Mouse (Mus musculus): ENCODE data around the gene Arf6. TPM values are rescaled to one million over a fixed set of nuclear protein-coding genes. Genes with fewer than 3 reads are reported as not detected.

Gene Arf6
- polyA plus RNA-seq, 1 experiment from 2014 or later: 21.8 TPM

- Histone ChIP-seq H3K9ac (ENCODE audit: low read depth, low read length) (no peak overlapping the region), H3K36me3 (ENCODE audit: control insufficient read depth, insufficient read depth) (no peaks in the 10 kb centered on the region), H3K27me3 (ENCODE audit: control insufficient read depth, insufficient read depth, low read depth, low read length) (no peaks in the 10 kb centered on the region), H3K9me3 (replicated peaks; ENCODE audit: control insufficient read depth, low read length) (no peaks in the 10 kb centered on the region), H3K4me2 (ENCODE audit: low read depth, low read length) (no peak overlapping the region), H3K27ac (ENCODE audit: low read length) (no peak overlapping the region), H3K4me1 (ENCODE audit: control insufficient read depth, low read depth, low read length) (no peaks in the 10 kb centered on the region), H3K4me3 (ENCODE audit: low read depth, low read length) (no peak overlapping the region)
- no peak for ATAC-seq (ENCODE audit: low read depth)
- 69% methylated on average over 6 of the region's 6 CpGs for WGBS (ENCODE audit: insufficient replicate concordance)
Observed at GRCm38 (mm10) chr12:69394456-69394855, 22.5 kb downstream of the Arf6 start.

DNA sequence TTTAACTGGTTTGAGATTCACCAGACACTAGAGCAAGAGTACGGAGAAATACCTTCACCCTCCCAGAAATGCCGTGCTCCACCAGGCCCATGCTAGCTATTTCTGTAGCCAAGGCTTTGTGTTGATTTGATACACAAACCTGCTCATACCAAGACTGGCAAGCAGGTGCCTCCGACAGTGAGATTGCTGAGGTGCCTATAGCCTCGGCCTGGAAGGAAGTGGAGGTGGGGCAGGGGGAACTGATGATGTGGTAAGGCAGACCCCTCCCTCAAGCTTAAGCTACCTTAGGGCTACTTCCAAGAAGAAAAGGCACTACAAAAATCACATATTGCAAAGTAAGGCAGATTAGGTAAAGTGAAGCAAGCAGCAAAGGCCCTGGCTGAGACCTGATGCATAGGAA, 28.4 kb downstream of the Arf6 start:
- ATAC-seq (ENCODE audit: low read depth): no peak
- WGBS (ENCODE audit: insufficient replicate concordance): 58% methylated on average over 4 of the region's 4 CpGs
- no peak overlapping the region for H3K4me3 ChIP-seq (ENCODE audit: low read depth, low read length)
- H3K27ac ChIP-seq (ENCODE audit: low read length): no peak overlapping the region
- no peaks in the 10 kb centered on the region for H3K27me3 ChIP-seq (ENCODE audit: control insufficient read depth, insufficient read depth, low read depth, low read length)
- no peaks in the 10 kb centered on the region for H3K9me3 ChIP-seq (replicated peaks; ENCODE audit: control insufficient read depth, low read length)
- no peak overlapping the region for H3K4me2 ChIP-seq (ENCODE audit: low read depth, low read length)
- H3K36me3 ChIP-seq (ENCODE audit: control insufficient read depth, insufficient read depth): no peaks in the 10 kb centered on the region; the same call in 1 of the 2 replicates
- H3K9ac ChIP-seq (ENCODE audit: low read depth, low read length): no peak overlapping the region
- H3K4me1 ChIP-seq (ENCODE audit: control insufficient read depth, low read depth, low read length): no peaks in the 10 kb centered on the region

- H3K4me3 ChIP-seq (ENCODE audit: low read depth, low read length): no peak overlapping the region
- no peak overlapping the region for H3K9ac ChIP-seq (ENCODE audit: low read depth, low read length)
- H3K36me3 ChIP-seq (ENCODE audit: control insufficient read depth, insufficient read depth): no peaks in the 10 kb centered on the region; the same call in 1 of the 2 replicates
- WGBS (ENCODE audit: insufficient replicate concordance): 21% methylated on average over 2 of the region's 2 CpGs
- H3K9me3 ChIP-seq (replicated peaks; ENCODE audit: control insufficient read depth, low read length): no peaks in the 10 kb centered on the region
- no peak for ATAC-seq (ENCODE audit: low read depth)
- H3K27me3 ChIP-seq (ENCODE audit: control insufficient read depth, insufficient read depth, low read depth, low read length): no peaks in the 10 kb centered on the region
- H3K4me1 ChIP-seq (ENCODE audit: control insufficient read depth, low read depth, low read length): no peaks in the 10 kb centered on the region
- H3K4me2 ChIP-seq (ENCODE audit: low read depth, low read length): no peak overlapping the region
- no peak overlapping the region for H3K27ac ChIP-seq (ENCODE audit: low read length)
Observed at GRCm38 (mm10) chr12:69400871-69401286, 28.9 kb downstream of the Arf6 start.

GRCm38 (mm10) chr12:69402100-69402499, 30.1 kb downstream of the Arf6 start:
- Histone ChIP-seq H3K36me3 (ENCODE audit: control insufficient read depth, insufficient read depth) (no peaks in the 10 kb centered on the region; the same call in 1 of the 2 replicates), H3K27me3 (ENCODE audit: control insufficient read depth, insufficient read depth, low read depth, low read length) (no peaks in the 10 kb centered on the region), H3K9me3 (replicated peaks; ENCODE audit: control insufficient read depth, low read length) (no peaks in the 10 kb centered on the region), H3K27ac (ENCODE audit: low read length) (no peak overlapping the region), H3K4me3 (ENCODE audit: low read depth, low read length) (no peak overlapping the region), H3K9ac (ENCODE audit: low read depth, low read length) (no peak overlapping the region), H3K4me2 (ENCODE audit: low read depth, low read length) (no peak overlapping the region), H3K4me1 (ENCODE audit: control insufficient read depth, low read depth, low read length) (no peaks in the 10 kb centered on the region)
- ATAC-seq (ENCODE audit: low read depth): no peak
- 54% methylated on average over 9 of the region's 9 CpGs for WGBS (ENCODE audit: insufficient replicate concordance)

- 75% methylated on average over 13 of the region's 13 CpGs for WGBS (ENCODE audit: insufficient replicate concordance)
- Histone ChIP-seq H3K36me3 (ENCODE audit: control insufficient read depth, insufficient read depth) (no peaks in the 10 kb centered on the region; the same call in 1 of the 2 replicates), H3K9me3 (replicated peaks; ENCODE audit: control insufficient read depth, low read length) (no peaks in the 10 kb centered on the region), H3K4me3 (ENCODE audit: low read depth, low read length) (no peak overlapping the region), H3K27ac (ENCODE audit: low read length) (no peak overlapping the region), H3K9ac (ENCODE audit: low read depth, low read length) (no peak overlapping the region), H3K27me3 (ENCODE audit: control insufficient read depth, insufficient read depth, low read depth, low read length) (no peaks in the 10 kb centered on the region), H3K4me2 (ENCODE audit: low read depth, low read length) (no peak overlapping the region), H3K4me1 (ENCODE audit: control insufficient read depth, low read depth, low read length) (no peaks in the 10 kb centered on the region)
- no peak for ATAC-seq (ENCODE audit: low read depth)
Observed at GRCm38 (mm10) chr12:69402594-69403167, 30.7 kb downstream of the Arf6 start.

DNA sequence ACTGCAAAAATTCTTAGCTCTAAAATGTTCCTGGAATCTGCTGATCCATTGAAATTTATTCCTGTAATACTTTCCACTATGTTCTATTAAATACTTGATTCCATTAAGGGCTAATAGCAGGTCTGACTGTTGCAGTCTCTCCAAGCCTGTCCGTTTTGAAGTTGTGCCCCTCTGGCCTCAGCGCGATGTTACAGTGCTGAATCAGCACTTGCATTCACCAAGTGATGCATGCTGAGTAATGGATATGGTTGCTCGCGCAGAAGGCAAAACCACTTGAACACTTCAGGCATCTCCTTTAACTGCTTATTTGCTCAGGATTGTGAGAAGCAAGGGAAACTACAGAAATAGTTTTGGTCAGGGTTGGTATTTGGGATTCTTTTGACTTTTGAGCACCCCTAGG, 38.8 kb downstream of the Arf6 start:
- 71% methylated on average over 5 of the region's 5 CpGs for whole genome bisulfite sequencing (ENCODE audit: insufficient replicate concordance)
- H3K27ac ChIP-seq (ENCODE audit: low read length): no peak overlapping the region
- H3K27me3 ChIP-seq (ENCODE audit: control insufficient read depth, insufficient read depth, low read depth, low read length): no peaks in the 10 kb centered on the region
- no peak for ATAC-seq (ENCODE audit: low read depth)
- no peaks in the 10 kb centered on the region for H3K4me1 ChIP-seq (ENCODE audit: control insufficient read depth, low read depth, low read length)
- no peak overlapping the region for H3K4me2 ChIP-seq (ENCODE audit: low read depth, low read length)
- no peaks in the 10 kb centered on the region for H3K9me3 ChIP-seq (replicated peaks; ENCODE audit: control insufficient read depth, low read length)
- no peak overlapping the region for H3K9ac ChIP-seq (ENCODE audit: low read depth, low read length)
- H3K36me3 ChIP-seq (ENCODE audit: control insufficient read depth, insufficient read depth): no peaks in the 10 kb centered on the region
- no peak overlapping the region for H3K4me3 ChIP-seq (ENCODE audit: low read depth, low read length)

- no peak for ATAC-seq (ENCODE audit: low read depth)
- H3K36me3 ChIP-seq (ENCODE audit: control insufficient read depth, insufficient read depth): no peaks in the 10 kb centered on the region
- 35% methylated on average over 4 of the region's 4 CpGs for WGBS (ENCODE audit: insufficient replicate concordance)
Observed at GRCm38 (mm10) chr12:69411936-69412335, 40.0 kb downstream of the Arf6 start.

GRCm38 (mm10) chr12:69413303-69413702, 41.4 kb downstream of the Arf6 start:
- Histone ChIP-seq H3K4me1 (ENCODE audit: control insufficient read depth, low read depth, low read length) (no peaks in the 10 kb centered on the region), H3K27ac (ENCODE audit: low read length) (no peak overlapping the region), H3K9me3 (replicated peaks; ENCODE audit: control insufficient read depth, low read length) (no peaks in the 10 kb centered on the region), H3K36me3 (ENCODE audit: control insufficient read depth, insufficient read depth) (no peaks in the 10 kb centered on the region), H3K9ac (ENCODE audit: low read depth, low read length) (no peak overlapping the region), H3K27me3 (ENCODE audit: control insufficient read depth, insufficient read depth, low read depth, low read length) (no peaks in the 10 kb centered on the region), H3K4me2 (ENCODE audit: low read depth, low read length) (no peak overlapping the region), H3K4me3 (ENCODE audit: low read depth, low read length) (no peak overlapping the region)
- ATAC-seq (ENCODE audit: low read depth): no peak
- WGBS (ENCODE audit: insufficient replicate concordance): 31% methylated on average over 3 of the region's 3 CpGs

More at GRCm38 (mm10) chr12:69411936-69412335, 40.0 kb downstream of the Arf6 start:
- Histone ChIP-seq H3K9me3 (replicated peaks; ENCODE audit: control insufficient read depth, low read length) (no peaks in the 10 kb centered on the region), H3K4me3 (ENCODE audit: low read depth, low read length) (no peak overlapping the region), H3K27ac (ENCODE audit: low read length) (no peak overlapping the region), H3K4me1 (ENCODE audit: control insufficient read depth, low read depth, low read length) (no peaks in the 10 kb centered on the region), H3K27me3 (ENCODE audit: control insufficient read depth, insufficient read depth, low read depth, low read length) (no peaks in the 10 kb centered on the region), H3K4me2 (ENCODE audit: low read depth, low read length) (no peak overlapping the region), H3K9ac (ENCODE audit: low read depth, low read length) (no peak overlapping the region)

GRCm38 (mm10) chr12:69414826-69415572, 43.0 kb downstream of the Arf6 start:
- Histone ChIP-seq H3K9ac (ENCODE audit: low read depth, low read length) (no peak overlapping the region), H3K27ac (ENCODE audit: low read length) (no peak overlapping the region), H3K27me3 (ENCODE audit: control insufficient read depth, insufficient read depth, low read depth, low read length) (no peaks in the 10 kb centered on the region), H3K9me3 (replicated peaks; ENCODE audit: control insufficient read depth, low read length) (no peaks in the 10 kb centered on the region), H3K4me3 (ENCODE audit: low read depth, low read length) (no peak overlapping the region), H3K36me3 (ENCODE audit: control insufficient read depth, insufficient read depth) (no peaks in the 10 kb centered on the region), H3K4me1 (ENCODE audit: control insufficient read depth, low read depth, low read length) (no peaks in the 10 kb centered on the region), H3K4me2 (ENCODE audit: low read depth, low read length) (no peak overlapping the region)
- 0 out of 2 replicates have a peak, but pooled peaks have one; percentile 51 for ATAC-seq (ENCODE audit: low read depth)
- WGBS (ENCODE audit: insufficient replicate concordance): 47% methylated on average over 4 of the region's 4 CpGs
